Mouse (Mus musculus) embryonic facial prominence, embryonic 11.5 days (tissue): ENCODE results near the gene Gm49321. TPM values are rescaled to one million over a fixed set of nuclear protein-coding genes. Genes with fewer than 3 reads are reported as not detected.
A peak's percentile ranks its signal among the peaks of the same experiment; 100 is the strongest.

Experiments
- ATAC-seq: fragments of 200-750 bp; cut with Nextera tagmentation; replicated peaks from 2 replicates; pipeline ENCODE4 v1.8.0; 2017; ENCODE audit warnings: low read depth; ENCODE audit not compliant: insufficient number of reproducible peaks, low FRiP score, low TSS enrichment
- DNase-seq: peaks from one replicate; pipeline ENCODE4 v3.0.0-alpha.2; 2015; ENCODE audit warnings: low spot score
- H3K27ac ChIP-seq: fragments of 300-500 bp; sonication (generic); replicated peaks from 2 replicates; pipeline ENCODE4 v1.5.1; 2014; ENCODE audit warnings: mild to moderate bottlenecking, low read depth, low read length, control low read depth
- H3K27me3 ChIP-seq: fragments of 300-500 bp; sonication (generic); 2 replicates; pipeline ENCODE4 v1.6.1; 2014; ENCODE audit warnings: mild to moderate bottlenecking, low read length, moderate library complexity, mixed read lengths; ENCODE audit not compliant: control insufficient read depth, insufficient read depth
- H3K36me3 ChIP-seq: fragments of 300-500 bp; sonication (generic); replicated peaks from 2 replicates; pipeline ENCODE4 v1.6.1; 2014; ENCODE audit warnings: low read depth, mild to moderate bottlenecking, low read length, moderate library complexity, mixed read lengths; ENCODE audit not compliant: control insufficient read depth, insufficient read depth
- H3K4me1 ChIP-seq: fragments of 300-500 bp; sonication (generic); 2 replicates; pipeline ENCODE4 v1.6.1; 2014; ENCODE audit warnings: low read length, mixed read lengths; ENCODE audit not compliant: control insufficient read depth, insufficient read depth
- H3K4me2 ChIP-seq: fragments of 300-500 bp; sonication (generic); 2 replicates; pipeline ENCODE4 v1.6.1; 2014; ENCODE audit warnings: low read depth, mild to moderate bottlenecking, control low read depth, low read length, moderate library complexity
- H3K4me3 ChIP-seq: fragments of 300-500 bp; sonication (generic); 2 replicates; pipeline ENCODE4 v1.5.1; 2014; ENCODE audit warnings: low read depth, low read length, control low read depth
- H3K9ac ChIP-seq: fragments of 300-500 bp; sonication (generic); replicated peaks from 2 replicates; pipeline ENCODE4 v1.6.1; 2014; ENCODE audit warnings: mild to moderate bottlenecking, control low read depth, low read length
- H3K9me3 ChIP-seq: fragments of 300-500 bp; sonication (generic); replicated peaks from 2 replicates; pipeline ENCODE4 v1.6.1; 2016; ENCODE audit warnings: mild to moderate bottlenecking, low read length, inconsistent platforms, mixed read lengths; ENCODE audit not compliant: control insufficient read depth
- WGBS: fragments of 180-500 bp; shearing (Covaris S2); extraction: QIAGEN DNeasy Blood & Tissue Kit; methylation state at CpG from one replicate; pipeline ENCODE4 v1.1.7; 2014; 5-methylcytosine and 5-hydroxymethylcytosine counted together
- polyA plus RNA-seq: library from polyadenylated mRNA; unstranded; fragments of >200 nt; fragmentation: Nextera tagmentation; extraction: Ambion mirVana; gene quantifications from 2 replicates; pipeline ENCODE4 v1.2.1, GENCODE M21; 2014

Gm49321 gene
- polyA plus RNA-seq, 1 experiment from 2014 or later = 15.0 TPM

GRCm38 (mm10) chr12:73997297-73998127 is 60.1 kb downstream of the Gm49321 start, which contains the start of gene Syt16:
Gene Syt16, plus strand, starts transcription at chr12:73997661.
- WGBS = 1% methylated on average over 57 of the region's 67 CpGs
- H3K9ac ChIP-seq = peak within 1 kb of the TSS; percentile 74
- H3K27ac ChIP-seq = no peak within 1 kb of the TSS
- H3K4me2 ChIP-seq = peak within 1 kb of the TSS; percentile 96
- no peaks in the 10 kb centered on the region for H3K9me3 ChIP-seq
- no peaks in the 10 kb centered on the region for H3K4me1 ChIP-seq
- 0 out of 2 replicates have a peak, but pooled peaks have one; percentile 29 for ATAC-seq
- DNase-seq = peak; percentile 28
- H3K4me3 ChIP-seq = peak within 1 kb of the TSS; percentile 65
- H3K36me3 ChIP-seq = no peaks in the 10 kb centered on the region
- peaks cover 8% of the 10 kb centered on the region for H3K27me3 ChIP-seq

- no peak overlapping the region for H3K27ac ChIP-seq
- H3K9ac ChIP-seq = peak overlapping the region; percentile 74
- H3K4me3 ChIP-seq = peak overlapping the region; percentile 65
- H3K9me3 ChIP-seq = no peaks in the 10 kb centered on the region
- DNase-seq (peak; percentile 17), ATAC-seq (no peak)
- H3K27me3 ChIP-seq = peaks cover 8% of the 10 kb centered on the region
- peak overlapping the region; percentile 96 for H3K4me2 ChIP-seq
- H3K4me1 ChIP-seq = no peaks in the 10 kb centered on the region
- 31% methylated on average over 5 of the region's 5 CpGs for WGBS
- H3K36me3 ChIP-seq = no peaks in the 10 kb centered on the region
Observed at GRCm38 (mm10) chr12:73998128-73998456, 60.6 kb downstream of the Gm49321 start.

GRCm38 (mm10) chr12:74002449-74002848 is 65.0 kb downstream of the Gm49321 start:
- no peak overlapping the region for H3K4me3 ChIP-seq
- 82% methylated on average over 9 of the region's 9 CpGs for WGBS
- H3K9ac ChIP-seq = no peak overlapping the region
- ATAC-seq (no peak), DNase-seq (peak; percentile 26)
- H3K9me3 ChIP-seq = no peaks in the 10 kb centered on the region
- H3K27ac ChIP-seq = no peak overlapping the region
- no peaks in the 10 kb centered on the region for H3K36me3 ChIP-seq
- H3K4me1 ChIP-seq = no peaks in the 10 kb centered on the region
- H3K4me2 ChIP-seq = no peak overlapping the region
- peaks cover 5% of the 10 kb centered on the region for H3K27me3 ChIP-seq

GRCm38 (mm10) chr12:74009448-74009911 is 72.0 kb downstream of the Gm49321 start:
- Histone ChIP-seq H3K9ac (no peak overlapping the region), H3K27me3 (no peaks in the 10 kb centered on the region), H3K4me2 (no peak overlapping the region), H3K4me3 (no peak overlapping the region), H3K4me1 (no peaks in the 10 kb centered on the region), H3K36me3 (no peaks in the 10 kb centered on the region), H3K9me3 (no peaks in the 10 kb centered on the region), H3K27ac (no peak overlapping the region)
- WGBS = 24% methylated on average over 8 of the region's 8 CpGs
- no peak for ATAC-seq
- peak; percentile 75 for DNase-seq

GRCm38 (mm10) chr12:74013739-74014138 is 76.3 kb downstream of the Gm49321 start:
- ATAC-seq (peak; percentile 75; the same call in 1 of the 2 replicates), DNase-seq (peak; percentile 85)
- Histone ChIP-seq H3K9ac (no peak overlapping the region), H3K4me1 (no peaks in the 10 kb centered on the region), H3K36me3 (no peaks in the 10 kb centered on the region), H3K27me3 (no peaks in the 10 kb centered on the region), H3K9me3 (no peaks in the 10 kb centered on the region), H3K4me2 (no peak overlapping the region; the same call in 1 of the 2 replicates), H3K4me3 (no peak overlapping the region), H3K27ac (no peak overlapping the region)
- WGBS = 2% methylated on average over 6 of the region's 6 CpGs

GRCm38 (mm10) chr12:74014739-74015270 is 77.4 kb downstream of the Gm49321 start:
- 62% methylated on average over 7 of the region's 7 CpGs for WGBS
- no peaks in the 10 kb centered on the region for H3K27me3 ChIP-seq
- ATAC-seq = no peak

GRCm38 (mm10) chr12:74015491-74015890 is 78.0 kb downstream of the Gm49321 start:
- no peaks in the 10 kb centered on the region for H3K27me3 ChIP-seq
- DNase-seq = no peak
- no peaks in the 10 kb centered on the region for H3K9me3 ChIP-seq
- no peak for ATAC-seq
- 64% methylated on average over 5 of the region's 5 CpGs for WGBS
- H3K9ac ChIP-seq = no peak overlapping the region
- H3K4me2 ChIP-seq = no peak overlapping the region
- no peak overlapping the region for H3K4me3 ChIP-seq
- no peak overlapping the region for H3K27ac ChIP-seq
- H3K36me3 ChIP-seq = no peaks in the 10 kb centered on the region
- no peaks in the 10 kb centered on the region for H3K4me1 ChIP-seq

More at GRCm38 (mm10) chr12:74014739-74015270, 77.4 kb downstream of the Gm49321 start:
- H3K27ac ChIP-seq = no peak overlapping the region
- no peak for DNase-seq
- no peak overlapping the region for H3K9ac ChIP-seq
- H3K36me3 ChIP-seq = no peaks in the 10 kb centered on the region
- H3K4me2 ChIP-seq = no peak overlapping the region
- no peaks in the 10 kb centered on the region for H3K4me1 ChIP-seq
- no peak overlapping the region for H3K4me3 ChIP-seq
- no peaks in the 10 kb centered on the region for H3K9me3 ChIP-seq
